Mouse (Mus musculus): ENCODE results near the gene Amph. TPM values are rescaled to one million over a fixed set of nuclear protein-coding genes. Genes with fewer than 3 reads are reported as not detected.

Gene Amph
- polyA plus RNA-seq, 1 experiment from 2014 or later, result 11.5 TPM

Other genes with a start within 250 kb of the Amph start
- 103 and 112 TPM in 2 replicates for gene Vps41, start 230.9 kb upstream of the Amph start, polyA plus RNA-seq (2014; fragmentation: Nextera tagmentation; extraction: Ambion mirVana)

Data from hindbrain, embryonic 11.5 days (tissue).